Mouse (Mus musculus): ENCODE measurements around the gene Ankrd35. TPM values are rescaled to one million over a fixed set of nuclear protein-coding genes. Genes with fewer than 3 reads are reported as not detected.

Gene Ankrd35
- total RNA-seq, 2 experiments from 2014 or later = 7.5 to 8.1 TPM

GRCm38 (mm10) chr3:96696766-96697732, 27.1 kb downstream of the Ankrd35 start:
- intact Hi-C loops (cut with DNase I) = loop anchor here (2.0 kb wide), 1 partner anchor 26 kb away; the partner anchor contains the start of gene Ankrd35

GRCm38 (mm10) chr3:96698993-96699690, 29.2 kb downstream of the Ankrd35 start:
- DNase-seq (ENCODE audit: low spot score in 2 of 2) = peak; percentile 32
- intact Hi-C loops (cut with DNase I) = no loop called here

More at GRCm38 (mm10) chr3:96696766-96697732, 27.1 kb downstream of the Ankrd35 start:
- peak; percentile 85 to 88 for DNase-seq (ENCODE audit: low spot score in 2 of 2)

- DNase-seq (ENCODE audit: low spot score in 2 of 2) = no peak
These were observed 30.4 kb downstream of the Ankrd35 start for GRCm38 (mm10) chr3:96700376-96700775.

GRCm38 (mm10) chr3:96701003-96701402, 31.1 kb downstream of the Ankrd35 start:
- DNase-seq (ENCODE audit: low spot score in 2 of 2) = no peak
- intact Hi-C loops (cut with DNase I) = loop anchor here (10.0 kb wide), 1 partner anchor 156 kb away; no protein-coding TSS in a partner anchor

More at GRCm38 (mm10) chr3:96700376-96700775, 30.4 kb downstream of the Ankrd35 start:
- intact Hi-C loops (cut with DNase I) = loop anchor here (10.0 kb wide), 1 partner anchor 156 kb away; no protein-coding TSS in a partner anchor

GRCm38 (mm10) chr3:96704778-96705177, 34.8 kb downstream of the Ankrd35 start:
- DNase-seq (ENCODE audit: low spot score in 2 of 2) = no peak

GRCm38 (mm10) chr3:96706217-96706616, 36.3 kb downstream of the Ankrd35 start:
- no peak for DNase-seq (ENCODE audit: low spot score in 2 of 2)
- intact Hi-C loops (cut with DNase I) = loop anchor here (10.0 kb wide), 1 partner anchor 161 kb away; no protein-coding TSS in a partner anchor

More at GRCm38 (mm10) chr3:96704778-96705177, 34.8 kb downstream of the Ankrd35 start:
- intact Hi-C loops (cut with DNase I) = loop anchor here (10.0 kb wide), 1 partner anchor 160 kb away; no protein-coding TSS in a partner anchor

- intact Hi-C loops (cut with DNase I) = loop anchor here (10.0 kb wide), 1 partner anchor 162 kb away; no protein-coding TSS in a partner anchor
- DNase-seq (ENCODE audit: low spot score in 2 of 2) = no peak
These were observed 37.1 kb downstream of the Ankrd35 start for GRCm38 (mm10) chr3:96706984-96707383.

- DNase-seq (ENCODE audit: low spot score in 2 of 2) = peak; percentile 74 to 85
- intact Hi-C loops (cut with DNase I) = loop anchor here (10.0 kb wide), 1 partner anchor 163 kb away; no protein-coding TSS in a partner anchor
These were observed 38.2 kb downstream of the Ankrd35 start, which contains the start of gene Nudt17 for GRCm38 (mm10) chr3:96707903-96708683. Nudt17 (minus strand) TSS chr3:96708562.

- DNase-seq (ENCODE audit: low spot score in 2 of 2) = no peak
- intact Hi-C loops (cut with DNase I) = loop anchor here (10.0 kb wide), 1 partner anchor 164 kb away; no protein-coding TSS in a partner anchor
These were observed 38.7 kb downstream of the Ankrd35 start for GRCm38 (mm10) chr3:96708684-96709064.

- DNase-seq (ENCODE audit: low spot score in 2 of 2) = no peak
- intact Hi-C loops (cut with DNase I) = no loop called here
These were observed 44.4 kb downstream of the Ankrd35 start for GRCm38 (mm10) chr3:96714286-96714685.

GRCm38 (mm10) chr3:96715854-96716253, 45.9 kb downstream of the Ankrd35 start:
- intact Hi-C loops (cut with DNase I) = no loop called here
- no peak for DNase-seq (ENCODE audit: low spot score in 2 of 2)

GRCm38 (mm10) chr3:96719173-96719572, 49.2 kb downstream of the Ankrd35 start:
- no peak for DNase-seq (ENCODE audit: low spot score in 2 of 2)
- intact Hi-C loops (cut with DNase I) = no loop called here

GRCm38 (mm10) chr3:96727343-96727827, 57.5 kb downstream of the Ankrd35 start, which contains the start of the genes Polr3c and Rnf115:
Polr3c (minus strand) TSS chr3:96727628.
Rnf115 (plus strand) TSS chr3:96727664.
- intact Hi-C loops (cut with DNase I) = no loop called here
- peak; percentile 95 to 98 for DNase-seq (ENCODE audit: low spot score in 2 of 2)

- peak; percentile 25 to 27 for DNase-seq (ENCODE audit: low spot score in 2 of 2)
- intact Hi-C loops (cut with DNase I) = no loop called here
These were observed 58.1 kb downstream of the Ankrd35 start for GRCm38 (mm10) chr3:96727828-96728633.

- intact Hi-C loops (cut with DNase I) = no loop called here
- no peak for DNase-seq (ENCODE audit: low spot score in 2 of 2)
These were observed 58.9 kb downstream of the Ankrd35 start for GRCm38 (mm10) chr3:96728634-96729402.

- intact Hi-C loops (cut with DNase I) = no loop called here
- no peak for DNase-seq (ENCODE audit: low spot score in 2 of 2)
These were observed 59.5 kb downstream of the Ankrd35 start for GRCm38 (mm10) chr3:96729403-96729784.

- intact Hi-C loops (cut with DNase I) = no loop called here
- DNase-seq (ENCODE audit: low spot score in 2 of 2) = no peak
These were observed 60.9 kb downstream of the Ankrd35 start for GRCm38 (mm10) chr3:96730785-96731184.

All from left cerebral cortex, postnatal 36 days (tissue).